Mouse (Mus musculus) thymus, adult 2 months (tissue): ENCODE data around the gene Iars2.

Source experiments
- CTCF ChIP-seq: fragments of 200-500 bp; IDR thresholded peaks from 2 replicates; pipeline ENCODE4 v1.5.1; 2012; ENCODE audit warnings: mild to moderate bottlenecking, control low read depth, low read length, moderate library complexity, borderline replicate concordance; ENCODE audit not compliant: control insufficient read depth, poor library complexity, insufficient read depth; ENCODE audit errors: extremely low read depth
- POLR2A ChIP-seq: fragments of 200-500 bp; IDR thresholded peaks from 2 replicates; pipeline ENCODE4 v1.6.1; 2012; ENCODE audit warnings: mild to moderate bottlenecking, low read length, control low read depth, moderate library complexity; ENCODE audit not compliant: control insufficient read depth, poor library complexity, insufficient read depth; ENCODE audit errors: extremely low read depth

DNA sequence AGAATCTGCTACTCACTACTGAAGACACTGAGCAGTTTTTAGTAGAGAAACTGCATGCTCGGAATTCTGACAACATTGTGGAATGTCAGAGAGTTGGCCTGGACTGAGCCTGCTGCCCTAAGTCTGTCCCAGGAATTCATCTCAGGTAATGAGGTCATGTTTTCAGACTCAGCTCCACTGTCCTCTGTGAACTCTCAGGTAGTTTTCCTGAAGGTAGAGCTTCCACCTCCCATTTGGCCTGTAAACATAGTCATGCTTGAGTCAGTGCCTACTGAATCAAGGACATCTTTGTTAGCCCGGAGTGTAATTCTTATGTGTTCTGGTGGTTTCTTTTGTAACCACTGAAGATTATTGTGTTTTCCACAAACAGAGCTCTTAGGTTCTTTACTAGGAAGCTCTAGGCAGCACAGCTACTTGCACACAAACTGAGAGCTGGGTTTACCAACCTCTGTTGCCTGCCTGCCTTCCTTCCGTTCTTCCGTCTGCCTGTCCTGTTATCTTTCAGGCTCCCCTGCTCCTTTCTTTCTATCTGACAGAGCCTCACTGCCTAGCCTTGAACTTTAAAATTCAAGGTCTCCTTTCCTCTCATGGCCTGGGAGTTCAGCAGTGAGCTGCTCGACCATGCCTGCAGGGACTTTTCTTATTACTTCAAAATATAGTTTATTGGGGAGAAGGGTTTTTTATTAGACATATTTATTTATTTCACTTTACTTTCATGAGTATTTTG, 54.2 kb downstream of the Iars2 start:
- no peak for TF ChIP-seq POLR2A
- no peak for TF ChIP-seq CTCF
